ENCODE assay signal across 7 mouse cellular contexts in genomic region chr4:129640101-129640637, GRCm38 (mm10). TPM values are rescaled to one million over a fixed set of nuclear protein-coding genes. Genes with fewer than 3 reads are reported as not detected.
DNase-seq lines count a peak whose midpoint lies in the region; ATAC-seq and TF ChIP-seq lines count a peak whose summit lies in the region.

No protein-coding gene starts in this region.

- H3K4me2 ChIP-seq in midbrain, embryonic 16.5 days (ENCODE audit: low read length) = peak overlapping the region; percentile 79

- no peak for TF ChIP-seq CTCF in G1E (IDR thresholded peaks at IDR 0.05; ENCODE audit: low read depth, low read length)

- 10% methylated on average over 17 of the region's 17 CpGs for WGBS in hindbrain, embryonic 10.5 days
- 2% methylated on average over 17 of the region's 17 CpGs for WGBS in midbrain, embryonic 16.5 days

- peak overlapping the region; percentile 71 for H3K9ac ChIP-seq in midbrain, embryonic 16.5 days (ENCODE audit: low read depth, low read length)

- peaks cover 57% of the 10 kb centered on the region for H3K4me1 ChIP-seq in G1E (ENCODE audit: insufficient read depth, low read depth, low read length)
- H3K4me1 ChIP-seq in hindbrain, embryonic 10.5 days (replicated peaks) = peaks cover 30% of the 10 kb centered on the region
- peaks cover 20% of the 10 kb centered on the region for H3K4me1 ChIP-seq in midbrain, embryonic 16.5 days (ENCODE audit: control insufficient read depth, insufficient read depth, low read length)

- DNase-seq in G1E (ENCODE audit: low spot score) = peak; percentile 27
- DNase-seq in adrenal gland, postnatal 14 days = peak; percentile 67
- DNase-seq in fat pad, adult 2 months (ENCODE audit: extremely low read depth, low read depth, low spot score) = peak; percentile 49
- peak; percentile 25 for DNase-seq in hindbrain, embryonic 10.5 days (ENCODE audit: low spot score)
- DNase-seq in liver = peak; percentile 35
- no peak for DNase-seq in c-Kit-positive CD71-positive TER-119-positive erythroid progenitor cells, embryonic 14.5 days (ENCODE audit: low spot score)

- H3K4me3 ChIP-seq in G1E (ENCODE audit: low read depth, low read length) = peak overlapping the region; percentile 82
- H3K4me3 ChIP-seq in hindbrain, embryonic 10.5 days = peak overlapping the region; percentile 70
- H3K4me3 ChIP-seq in midbrain, embryonic 16.5 days (ENCODE audit: low read depth, low read length) = peak overlapping the region; percentile 67

- peaks cover 70% of the 10 kb centered on the region for H3K36me3 ChIP-seq in G1E (replicated peaks)
- peaks cover 55% of the 10 kb centered on the region for H3K36me3 ChIP-seq in hindbrain, embryonic 10.5 days
- H3K36me3 ChIP-seq in midbrain, embryonic 16.5 days (ENCODE audit: control insufficient read depth, insufficient read depth, low read length) = peaks cover 12% of the 10 kb centered on the region

- no peaks in the 10 kb centered on the region for H3K27me3 ChIP-seq in G1E (ENCODE audit: insufficient read depth, low read length)
- no peaks in the 10 kb centered on the region for H3K27me3 ChIP-seq in hindbrain, embryonic 10.5 days (ENCODE audit: insufficient read depth, poor library complexity, severe bottlenecking)
- H3K27me3 ChIP-seq in midbrain, embryonic 16.5 days (ENCODE audit: control insufficient read depth, insufficient read depth, low read depth, low read length) = no peaks in the 10 kb centered on the region

- no peak for ATAC-seq in G1E (ENCODE audit: extremely low read depth, insufficient number of reproducible peaks, low FRiP score, poor library complexity, severe bottlenecking)
- no peak for ATAC-seq in midbrain, embryonic 16.5 days

- H3K27ac ChIP-seq in hindbrain, embryonic 10.5 days = peak overlapping the region; percentile 94
- H3K27ac ChIP-seq in midbrain, embryonic 16.5 days (ENCODE audit: low read length) = peak overlapping the region; percentile 94

- no peaks in the 10 kb centered on the region for H3K9me3 ChIP-seq in G1E (replicated peaks)
- no peaks in the 10 kb centered on the region for H3K9me3 ChIP-seq in hindbrain, embryonic 10.5 days
- no peaks in the 10 kb centered on the region for H3K9me3 ChIP-seq in midbrain, embryonic 16.5 days (replicated peaks; ENCODE audit: control insufficient read depth, low read length, poor library complexity, severe bottlenecking)

RNA-seq across cellular contexts. Expression of gene Txlna, which starts 0.7 kb away (rescaled TPM):
- total RNA-seq in G1E (2014; fragmentation: Nextera tagmentation) (35.5 and 39.7 TPM in 2 replicates), G1E (2017) (73.5 and 79.6 TPM in 2 replicates)
- polyA plus RNA-seq in G1E (2012) = 57.1 and 62.5 TPM in 2 replicates
- 61.2 and 64.9 TPM in 2 replicates for total RNA-seq in adrenal gland, postnatal 14 days (2021)
- 90.1 and 108 TPM in 2 replicates for polyA plus RNA-seq in hindbrain, embryonic 10.5 days (2016; fragmentation: Nextera tagmentation; extraction: Ambion mirVana)
- 42.5 and 49.8 TPM in 2 replicates for polyA plus RNA-seq in midbrain, embryonic 16.5 days (2015; fragmentation: Nextera tagmentation; extraction: Ambion mirVana)

RNA-seq across cellular contexts. Expression of gene Ccdc28b, which starts 16.4 kb away (rescaled TPM):
- total RNA-seq in G1E (2014; fragmentation: Nextera tagmentation) = 1.1 TPM in 1 of 2 replicates, not detected in the other
- total RNA-seq in G1E (2017) = 20.7 and 23.8 TPM in 2 replicates
- 4.8 and 4.9 TPM in 2 replicates for polyA plus RNA-seq in G1E (2012)
- 56.7 and 67.4 TPM in 2 replicates for total RNA-seq in adrenal gland, postnatal 14 days (2021)
- polyA plus RNA-seq in hindbrain, embryonic 10.5 days (2016; fragmentation: Nextera tagmentation; extraction: Ambion mirVana) = 53.2 and 75.0 TPM in 2 replicates
- 172 and 183 TPM in 2 replicates for polyA plus RNA-seq in midbrain, embryonic 16.5 days (2015; fragmentation: Nextera tagmentation; extraction: Ambion mirVana)

RNA-seq across cellular contexts. Expression of gene Iqcc, which starts 21.3 kb away (rescaled TPM):
- total RNA-seq in G1E (2014; fragmentation: Nextera tagmentation) (23.6 and 24.4 TPM in 2 replicates), G1E (2017) (35.0 and 36.7 TPM in 2 replicates)
- polyA plus RNA-seq in G1E (2012) = 7.0 and 8.8 TPM in 2 replicates
- total RNA-seq in adrenal gland, postnatal 14 days (2021) = 26.7 and 34.9 TPM in 2 replicates
- polyA plus RNA-seq in hindbrain, embryonic 10.5 days (2016; fragmentation: Nextera tagmentation; extraction: Ambion mirVana) = 27.7 and 29.1 TPM in 2 replicates
- polyA plus RNA-seq in midbrain, embryonic 16.5 days (2015; fragmentation: Nextera tagmentation; extraction: Ambion mirVana) = 28.0 and 33.1 TPM in 2 replicates

RNA-seq across cellular contexts. Expression of gene Dcdc2b, which starts 26.1 kb away (rescaled TPM):
- total RNA-seq in G1E (2014; fragmentation: Nextera tagmentation) (1.7 TPM in 1 of 2 replicates, not detected in the other), G1E (2017) (0.33 TPM in 1 of 2 replicates, not detected in the other)
- polyA plus RNA-seq in G1E (2012) = 0.25 TPM in 1 of 2 replicates, not detected in the other
- total RNA-seq in adrenal gland, postnatal 14 days (2021) = 0.75 and 1.4 TPM in 2 replicates
- 0.90 and 1.3 TPM in 2 replicates for polyA plus RNA-seq in hindbrain, embryonic 10.5 days (2016; fragmentation: Nextera tagmentation; extraction: Ambion mirVana)
- polyA plus RNA-seq in midbrain, embryonic 16.5 days (2015; fragmentation: Nextera tagmentation; extraction: Ambion mirVana) = 3.5 and 4.1 TPM in 2 replicates

RNA-seq across cellular contexts. Expression of gene Kpna6, which starts 32.4 kb away (rescaled TPM):
- total RNA-seq in G1E (2014; fragmentation: Nextera tagmentation) (54.7 and 57.9 TPM in 2 replicates), G1E (2017) (21.0 and 23.1 TPM in 2 replicates)
- polyA plus RNA-seq in G1E (2012) = 19.9 and 21.0 TPM in 2 replicates
- 80.6 and 81.7 TPM in 2 replicates for total RNA-seq in adrenal gland, postnatal 14 days (2021)
- polyA plus RNA-seq in hindbrain, embryonic 10.5 days (2016; fragmentation: Nextera tagmentation; extraction: Ambion mirVana) = 14.5 and 16.4 TPM in 2 replicates
- 18.6 and 19.3 TPM in 2 replicates for polyA plus RNA-seq in midbrain, embryonic 16.5 days (2015; fragmentation: Nextera tagmentation; extraction: Ambion mirVana)
